Mouse (Mus musculus) CH12.LX (cell line): ENCODE data around the gene Lrrk2. TPM values are rescaled to one million over a fixed set of nuclear protein-coding genes. Genes with fewer than 3 reads are reported as not detected.

Source experiments
- DNase-seq: peaks from one replicate; pipeline ENCODE4 v3.0.0-alpha.2; 2013; ENCODE audit errors: extremely low read depth
- H3K27ac ChIP-seq: 2 replicates; pipeline ENCODE4 v1.5.1; 2012; ENCODE audit warnings: low read depth, mild to moderate bottlenecking, control low read depth, moderate library complexity; ENCODE audit not compliant: insufficient read depth
- H3K27me3 ChIP-seq: replicated peaks from 2 replicates; pipeline ENCODE3; 2012; ENCODE audit warnings: inconsistent platforms
- H3K36me3 ChIP-seq, 2 experiments: replicated peaks in 1 of 2; 2 replicates each; pipeline versions ENCODE3 to v1.6.1; 2012; ENCODE audit warnings: inconsistent platforms in 1 of 2, low read length in 1 of 2, mild to moderate bottlenecking in 1 of 2, mixed read lengths in 1 of 2, moderate library complexity in 1 of 2; ENCODE audit not compliant: control insufficient read depth in 1 of 2, insufficient read depth in 1 of 2
- H3K4me1 ChIP-seq, 2 experiments: 2 replicates each; pipeline ENCODE4 v1.6.1; 2012; ENCODE audit warnings: inconsistent platforms in 1 of 2, moderate library complexity in 1 of 2; ENCODE audit not compliant: insufficient read depth in 2 of 2, control insufficient read depth in 1 of 2
- H3K4me2 ChIP-seq: 2 replicates; pipeline ENCODE4 v1.6.1; 2012; ENCODE audit warnings: low read depth, mild to moderate bottlenecking, control low read depth; ENCODE audit not compliant: poor library complexity, insufficient read depth, severe bottlenecking
- H3K4me3 ChIP-seq, 3 experiments: fragments of 150-350 bp in 1 of 3; sonication (generic) in 1 of 3; replicated peaks in 1 of 3; 2 replicates each; pipeline versions ENCODE3 to v1.5.1; 2011 to 2012; ENCODE audit warnings: low read depth in 2 of 3, low read length in 2 of 3, mild to moderate bottlenecking in 2 of 3, moderate library complexity in 2 of 3, control low read depth in 1 of 3, improper control_type of control experiment in 1 of 3, inconsistent platforms in 1 of 3, mixed read lengths in 1 of 3; ENCODE audit not compliant: poor library complexity in 1 of 3
- H3K79me2 ChIP-seq: replicated peaks from 2 replicates; pipeline ENCODE4 v1.6.1; 2012; ENCODE audit warnings: mild to moderate bottlenecking, moderate library complexity; ENCODE audit not compliant: control insufficient read depth, poor library complexity, insufficient read depth, severe bottlenecking; ENCODE audit errors: extremely low read depth
- H3K9ac ChIP-seq: 2 replicates; pipeline ENCODE4 v1.6.1; 2012; ENCODE audit warnings: low read depth, mild to moderate bottlenecking, control low read depth, moderate library complexity; ENCODE audit not compliant: insufficient read depth
- H3K9me3 ChIP-seq: replicated peaks from 2 replicates; pipeline ENCODE3; 2012; ENCODE audit warnings: low read length, inconsistent platforms, mixed read lengths
- CHD1 ChIP-seq: IDR thresholded peaks from 2 replicates; pipeline ENCODE4 v1.6.1; 2012; ENCODE audit warnings: low read depth, low read length, improper control_type of control experiment, inconsistent platforms
- CTCF ChIP-seq, 2 experiments: IDR thresholded peaks in 1 of 2; conservative IDR thresholded peaks in 1 of 2; 2 replicates each; pipeline ENCODE4 v1.5.1; 2011 to 2012; ENCODE audit warnings: low read depth in 2 of 2, low read length in 2 of 2, improper control_type of control experiment in 1 of 2, inconsistent platforms in 1 of 2, mild to moderate bottlenecking in 1 of 2, moderate library complexity in 1 of 2
- E2F4 ChIP-seq: IDR thresholded peaks from 2 replicates; pipeline ENCODE4 v1.6.1; 2011; ENCODE audit warnings: low read depth, low read length, improper control_type of control experiment; ENCODE audit not compliant: insufficient replicate concordance
- ELF1 ChIP-seq: IDR thresholded peaks from 2 replicates; pipeline ENCODE4 v1.6.1; 2014; ENCODE audit warnings: low read depth, mild to moderate bottlenecking, inconsistent platforms, low read length, improper control_type of control experiment
- GABPA ChIP-seq: IDR thresholded peaks from 2 replicates; pipeline ENCODE4 v1.6.1; 2012; ENCODE audit warnings: low read depth, low read length, improper control_type of control experiment, inconsistent platforms; ENCODE audit not compliant: insufficient replicate concordance
- HCFC1 ChIP-seq: IDR thresholded peaks from 2 replicates; pipeline ENCODE4 v1.6.1; 2012; ENCODE audit warnings: low read depth, mild to moderate bottlenecking, inconsistent platforms, low read length, improper control_type of control experiment
- KAT2A ChIP-seq: IDR thresholded peaks from 2 replicates; pipeline ENCODE4 v1.6.1; 2012; ENCODE audit warnings: low read length, improper control_type of control experiment, inconsistent platforms; ENCODE audit not compliant: insufficient replicate concordance
- MAX ChIP-seq: IDR thresholded peaks from 2 replicates; pipeline ENCODE4 v1.6.1; 2011; ENCODE audit warnings: low read length, improper control_type of control experiment
- MAZ ChIP-seq: IDR thresholded peaks from 2 replicates; pipeline ENCODE4 v1.6.1; 2012; ENCODE audit warnings: low read depth, mild to moderate bottlenecking, inconsistent platforms, low read length, improper control_type of control experiment, moderate library complexity
- MXI1 ChIP-seq: IDR thresholded peaks from 2 replicates; pipeline ENCODE4 v1.6.1; 2011; ENCODE audit warnings: mild to moderate bottlenecking, low read depth, low read length, improper control_type of control experiment
- POLR2AphosphoS2 ChIP-seq: IDR thresholded peaks from 2 replicates; pipeline ENCODE4 v1.6.1; 2011; ENCODE audit warnings: low read depth, low read length, improper control_type of control experiment
- RAD21 ChIP-seq: IDR thresholded peaks from 2 replicates; pipeline ENCODE4 v1.6.1; 2011; ENCODE audit warnings: low read depth, mild to moderate bottlenecking, low read length, improper control_type of control experiment, moderate library complexity
- RCOR1 ChIP-seq: conservative IDR thresholded peaks from 2 replicates; pipeline ENCODE4 v1.6.1; 2012; ENCODE audit warnings: low read depth, mild to moderate bottlenecking, inconsistent platforms, low read length, improper control_type of control experiment
- SMC3 ChIP-seq: IDR thresholded peaks from 2 replicates; pipeline ENCODE4 v1.6.1; 2011; ENCODE audit warnings: low read depth, low read length, improper control_type of control experiment
- TBP ChIP-seq: conservative IDR thresholded peaks from 2 replicates; pipeline ENCODE4 v1.6.1; 2011; ENCODE audit warnings: low read depth, low read length, improper control_type of control experiment
- TCF12 ChIP-seq: IDR thresholded peaks from 2 replicates; pipeline ENCODE4 v1.6.1; 2014; ENCODE audit warnings: low read depth, mild to moderate bottlenecking, inconsistent platforms, low read length, improper control_type of control experiment
- UBTF ChIP-seq: IDR thresholded peaks from 2 replicates; pipeline ENCODE4 v1.6.1; 2012; ENCODE audit warnings: low read depth, mild to moderate bottlenecking, inconsistent platforms, low read length, improper control_type of control experiment, moderate library complexity
- USF1 ChIP-seq: IDR thresholded peaks from 2 replicates; pipeline ENCODE4 v1.6.1; 2014; ENCODE audit warnings: low read depth, mild to moderate bottlenecking, inconsistent platforms, low read length, improper control_type of control experiment
- ZC3H11A ChIP-seq: IDR thresholded peaks from 2 replicates; pipeline ENCODE4 v1.6.1; 2012; ENCODE audit warnings: low read depth, mild to moderate bottlenecking, inconsistent platforms, low read length, improper control_type of control experiment
- ZKSCAN1 ChIP-seq: IDR thresholded peaks from 2 replicates; pipeline ENCODE4 v1.6.1; 2012; ENCODE audit warnings: low read depth, inconsistent platforms, low read length, improper control_type of control experiment, borderline replicate concordance
- ZNF384 ChIP-seq: IDR thresholded peaks from 2 replicates; pipeline ENCODE4 v1.6.1; 2012; ENCODE audit warnings: low read depth, low read length, improper control_type of control experiment, inconsistent platforms
- dilution Hi-C: fragments of 300-500 bp; cut with MboI; formaldehyde crosslinking; loops from 2 replicates; pipeline ENCODE4 v1.14.3; 2020; ENCODE audit warnings: low sequenced_read_pairs; ENCODE audit not compliant: extremely low pct_unique_long_range_greater_than_20kb, extremely low pct_ligation_motif_present
- in situ Hi-C: fragments of 300-500 bp; cut with MboI; formaldehyde crosslinking; loops from 3 replicates; pipeline ENCODE4 v1.14.3; 2019; ENCODE audit warnings: low sequenced_read_pairs, low pct_ligation_motif_present, low pct_unique_long_range_greater_than_20kb, mixed read lengths
- polyA plus RNA-seq: library from polyadenylated mRNA; unstranded; fragments of >175 nt; gene quantifications from 2 replicates; pipeline ENCODE4 v1.2.1, GENCODE M21; 2012; ENCODE audit warnings: low read depth; ENCODE audit not compliant: insufficient read length
- total RNA-seq, 2 experiments: library from RNA; depleted of rRNA; stranded (reverse); fragments of 300-350 nt in 1 of 2; fragments of >200 nt in 1 of 2; gene quantifications; 2 replicates each; pipeline ENCODE4 v1.2.3; 2012 to 2014

Gene Lrrk2
- total and polyA plus RNA-seq, 3 experiments: not detected

DNA sequence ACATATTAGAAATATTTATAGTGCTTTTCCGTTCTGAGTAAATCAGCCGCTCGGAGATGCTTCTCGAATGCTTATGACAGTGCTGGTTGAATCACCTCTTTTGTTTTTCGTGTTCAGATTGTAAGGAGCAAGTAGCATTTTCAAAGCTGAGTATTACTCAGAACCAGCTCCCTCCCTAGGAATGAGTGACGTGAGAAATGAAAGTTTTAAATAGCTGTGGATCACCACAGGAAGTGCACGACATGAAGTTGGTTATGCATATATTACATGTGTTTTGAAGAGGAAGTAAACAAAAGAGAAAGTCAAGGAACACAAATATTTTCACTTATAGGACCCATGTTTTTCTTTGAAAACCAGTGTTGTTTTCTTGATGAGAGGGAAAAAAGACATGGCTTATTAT lies 21.5 kb upstream of the Lrrk2 start:
- no peak for TF ChIP-seq ZC3H11A
- no peak for TF ChIP-seq ZKSCAN1
- TF ChIP-seq TCF12: no peak
- no peak for TF ChIP-seq E2F4
- TF ChIP-seq HCFC1: no peak
- TF ChIP-seq UBTF: no peak
- no peak for TF ChIP-seq CHD1
- no peak for TF ChIP-seq MXI1
- TF ChIP-seq MAZ: no peak
- TF ChIP-seq TBP: no peak
- no peak for TF ChIP-seq ZNF384
- no peak for TF ChIP-seq KAT2A
- no peak for TF ChIP-seq RCOR1
- TF ChIP-seq CTCF (conservative IDR thresholded peaks at IDR 0.05 in 1 of 2, IDR thresholded peaks at IDR 0.05 in 1 of 2; ENCODE audit: low read depth in 2 of 2, low read length in 2 of 2): no peak
- TF ChIP-seq POLR2AphosphoS2: no peak
- TF ChIP-seq GABPA: no peak
- TF ChIP-seq RAD21: no peak
- no peak for TF ChIP-seq ELF1
- TF ChIP-seq USF1: no peak
- H3K4me1 ChIP-seq: no peaks in the 10 kb centered on the region
- H3K4me2 ChIP-seq: no peak overlapping the region
- no peak overlapping the region for H3K4me3 ChIP-seq
- H3K9ac ChIP-seq: no peak overlapping the region
- H3K27ac ChIP-seq: no peak overlapping the region
- H3K27me3 ChIP-seq: no peaks in the 10 kb centered on the region
- DNase-seq: no peak
- dilution Hi-C loops: no loop called here
- no peaks in the 10 kb centered on the region for H3K36me3 ChIP-seq
- in situ Hi-C loops: no loop called here
- no peaks in the 10 kb centered on the region for H3K79me2 ChIP-seq
- H3K9me3 ChIP-seq: peaks cover 43% of the 10 kb centered on the region

DNA sequence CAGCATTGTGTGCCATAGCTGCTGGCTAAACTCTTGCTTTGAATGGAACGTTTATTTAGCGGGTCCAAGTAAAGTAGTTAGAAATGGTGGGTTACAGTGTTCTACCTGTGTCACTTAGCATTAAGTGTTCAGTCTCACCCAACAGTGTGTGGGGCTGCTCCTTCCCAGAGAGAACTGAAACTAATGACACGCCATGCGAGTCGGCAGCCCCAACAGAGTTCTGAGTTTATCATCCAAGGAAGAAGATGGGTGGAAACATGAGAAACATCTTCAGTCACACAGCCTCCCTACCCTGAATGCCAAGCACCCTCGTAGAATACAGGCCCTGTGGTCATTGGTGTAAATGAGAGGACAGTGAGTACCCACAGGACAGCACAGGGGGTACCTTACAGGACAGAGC lies 14.7 kb upstream of the Lrrk2 start:
- H3K27me3 ChIP-seq: no peaks in the 10 kb centered on the region

More for the DNA sequence above, 14.7 kb upstream of the Lrrk2 start:
- Histone ChIP-seq H3K36me3 (no peaks in the 10 kb centered on the region), H3K4me3 (no peak overlapping the region), H3K4me1 (no peaks in the 10 kb centered on the region), H3K4me2 (no peak overlapping the region), H3K27ac (no peak overlapping the region), H3K9ac (no peak overlapping the region), H3K79me2 (no peaks in the 10 kb centered on the region), H3K9me3 (peaks cover 58% of the 10 kb centered on the region)
- DNase-seq: no peak
- TF ChIP-seq SMC3 (no peak), MAX (no peak), UBTF (no peak), ZC3H11A (no peak), HCFC1 (no peak)
- dilution Hi-C loops: no loop called here
- in situ Hi-C loops: no loop called here
